Mouse (Mus musculus) adrenal gland, postnatal 4 days (tissue): ENCODE results near the gene Dnajb14. TPM values are rescaled to one million over a fixed set of nuclear protein-coding genes. Genes with fewer than 3 reads are reported as not detected.
"Not testable (repeated sequence)": the region's sequence is repeated elsewhere in the genome, so short reads cannot be mapped to it uniquely, and the experiment has no call there.

Experiments
- DNase-seq, 2 experiments: peaks; one replicate each; pipeline ENCODE4 v3.0.0; 2021 to 2022; ENCODE audit warnings: low spot score in 2 of 2, mixed read lengths in 2 of 2
- total RNA-seq, 2 experiments: library from RNA; stranded (reverse); gene quantifications; 2 replicates each; pipeline ENCODE4 v1.2.3; 2021

Dnajb14 gene
- total RNA-seq, 2 experiments from 2014 or later = 21.4 to 22.8 TPM

- DNase-seq = no peak
These were observed 50.3 kb downstream of the Dnajb14 start for GRCm38 (mm10) chr3:137917694-137918171.

- peak; percentile 85 to 91 for DNase-seq
These were observed 50.9 kb downstream of the Dnajb14 start, which contains the start of gene Lamtor3 for GRCm38 (mm10) chr3:137918172-137918931. TSS of gene Lamtor3 (plus strand) at chr3:137918506.

- no peak for DNase-seq
These were observed 51.4 kb downstream of the Dnajb14 start for GRCm38 (mm10) chr3:137918932-137919311.

GRCm38 (mm10) chr3:137919398-137919797 lies 51.9 kb downstream of the Dnajb14 start:
- no peak for DNase-seq

GRCm38 (mm10) chr3:137920594-137920993 lies 53.1 kb downstream of the Dnajb14 start:
- no peak for DNase-seq

- DNase-seq = no peak
These were observed 59.5 kb downstream of the Dnajb14 start for GRCm38 (mm10) chr3:137927010-137927409.

- DNase-seq = no peak
These were observed 62.5 kb downstream of the Dnajb14 start for GRCm38 (mm10) chr3:137929940-137930339.

- no peak for DNase-seq
These were observed 65.3 kb downstream of the Dnajb14 start for GRCm38 (mm10) chr3:137932748-137933147.

GRCm38 (mm10) chr3:137933986-137934385 lies 66.5 kb downstream of the Dnajb14 start:
- DNase-seq = no peak

- DNase-seq = no peak
These were observed 68.4 kb downstream of the Dnajb14 start for GRCm38 (mm10) chr3:137935570-137936525.

GRCm38 (mm10) chr3:137936541-137936940 lies 69.1 kb downstream of the Dnajb14 start:
- no peak for DNase-seq

- DNase-seq = peak in 1 of 2 experiments; percentile 37
These were observed 71.1 kb downstream of the Dnajb14 start for GRCm38 (mm10) chr3:137938608-137939007.

GRCm38 (mm10) chr3:137940757-137941156 lies 73.3 kb downstream of the Dnajb14 start:
- no peak for DNase-seq

- DNase-seq = no peak
These were observed 74.1 kb downstream of the Dnajb14 start for GRCm38 (mm10) chr3:137941555-137941954.

- no peak for DNase-seq
These were observed 74.7 kb downstream of the Dnajb14 start for GRCm38 (mm10) chr3:137942098-137942622.

- no peak for DNase-seq
These were observed 76.3 kb downstream of the Dnajb14 start for GRCm38 (mm10) chr3:137943737-137944154.

- DNase-seq = no peak
These were observed 79.4 kb downstream of the Dnajb14 start for GRCm38 (mm10) chr3:137946827-137947226.

- no peak for DNase-seq
These were observed 80.0 kb downstream of the Dnajb14 start for GRCm38 (mm10) chr3:137947525-137947924.

GRCm38 (mm10) chr3:137950191-137950885 lies 82.9 kb downstream of the Dnajb14 start:
- no peak for DNase-seq

- DNase-seq = not testable (repeated sequence)
These were observed 83.8 kb downstream of the Dnajb14 start for GRCm38 (mm10) chr3:137951302-137951701.

GRCm38 (mm10) chr3:137951819-137952218 lies 84.3 kb downstream of the Dnajb14 start:
- no peak for DNase-seq
